Mouse (Mus musculus) forebrain, embryonic 14.5 days (tissue): ENCODE data around the gene Eef1akmt2. TPM values are rescaled to one million over a fixed set of nuclear protein-coding genes. Genes with fewer than 3 reads are reported as not detected.

Experiments
- ATAC-seq: fragments of 200-750 bp; cut with Nextera tagmentation; 2 replicates; pipeline ENCODE4 v1.8.0; 2017; ENCODE audit warnings: mild to moderate bottlenecking, moderate library complexity
- DNase-seq: peaks from one replicate; pipeline ENCODE4 v3.0.0-alpha.2; 2015; ENCODE audit warnings: low spot score
- H3K27ac ChIP-seq: fragments of 300-500 bp; sonication (generic); 2 replicates; pipeline ENCODE4 v1.5.1; 2014; ENCODE audit warnings: low read depth, mild to moderate bottlenecking, control low read depth, low read length, moderate library complexity
- H3K27me3 ChIP-seq: fragments of 300-500 bp; sonication (generic); replicated peaks from 2 replicates; pipeline ENCODE4 v1.6.1; 2014; ENCODE audit warnings: low read length, control low read depth, mixed read lengths; ENCODE audit not compliant: control insufficient read depth, insufficient read depth
- H3K36me3 ChIP-seq: fragments of 300-500 bp; sonication (generic); 2 replicates; pipeline ENCODE4 v1.6.1; 2014; ENCODE audit warnings: low read length, control low read depth; ENCODE audit not compliant: control insufficient read depth, insufficient read depth
- H3K4me1 ChIP-seq: fragments of 300-500 bp; sonication (generic); 2 replicates; pipeline ENCODE4 v1.6.1; 2014; ENCODE audit warnings: antibody characterized with exemption, low read length, control low read depth; ENCODE audit not compliant: control insufficient read depth, insufficient read depth
- H3K4me2 ChIP-seq: fragments of 300-500 bp; sonication (generic); 2 replicates; pipeline ENCODE4 v1.6.1; 2014; ENCODE audit warnings: mild to moderate bottlenecking, control low read depth, low read length
- H3K4me3 ChIP-seq: fragments of 300-500 bp; sonication (generic); 2 replicates; pipeline ENCODE4 v1.5.1; 2014; ENCODE audit warnings: low read depth, low read length, control low read depth
- H3K9ac ChIP-seq: fragments of 300-500 bp; sonication (generic); 2 replicates; pipeline ENCODE4 v1.6.1; 2014; ENCODE audit warnings: mild to moderate bottlenecking, low read length, control low read depth, moderate library complexity
- H3K9me3 ChIP-seq: fragments of 300-500 bp; sonication (generic); replicated peaks from 2 replicates; pipeline ENCODE4 v1.6.1; 2016; ENCODE audit warnings: low read length, control low read depth, mixed read lengths; ENCODE audit not compliant: control insufficient read depth
- WGBS: fragments of 180-500 bp; shearing (Covaris S2); extraction: QIAGEN DNeasy Blood & Tissue Kit; methylation state at CpG from one replicate; pipeline ENCODE4 v1.1.7; 2014; 5-methylcytosine and 5-hydroxymethylcytosine counted together
- polyA plus RNA-seq: library from polyadenylated mRNA; unstranded; fragments of >200 nt; fragmentation: Nextera tagmentation; extraction: Ambion mirVana; gene quantifications from 2 replicates; pipeline ENCODE4 v1.2.1, GENCODE M21; 2014

Eef1akmt2 gene
- polyA plus RNA-seq, 1 experiment from 2014 or later: 99.8 TPM

- Histone ChIP-seq H3K4me3 (no peak overlapping the region), H3K9me3 (no peaks in the 10 kb centered on the region), H3K4me1 (peaks cover 8% of the 10 kb centered on the region), H3K36me3 (peaks cover 18% of the 10 kb centered on the region), H3K4me2 (no peak overlapping the region), H3K9ac (no peak overlapping the region), H3K27ac (no peak overlapping the region), H3K27me3 (no peaks in the 10 kb centered on the region)
- no peak for ATAC-seq
- 79% methylated on average over 6 of the region's 6 CpGs for WGBS
- no peak for DNase-seq
These were observed 888 bp upstream of the Eef1akmt2 start for GRCm38 (mm10) chr7:132853361-132853760.

- H3K36me3 ChIP-seq: peaks cover 35% of the 10 kb centered on the region
These were observed 9.3 kb downstream of the Eef1akmt2 start for GRCm38 (mm10) chr7:132843152-132843551.

GRCm38 (mm10) chr7:132842455-132842854 is 10.0 kb downstream of the Eef1akmt2 start:
- Histone ChIP-seq H3K27me3 (no peaks in the 10 kb centered on the region), H3K4me3 (no peak overlapping the region), H3K36me3 (peaks cover 28% of the 10 kb centered on the region), H3K4me2 (no peak overlapping the region), H3K9me3 (no peaks in the 10 kb centered on the region), H3K9ac (no peak overlapping the region), H3K27ac (no peak overlapping the region), H3K4me1 (no peaks in the 10 kb centered on the region)
- DNase-seq (no peak), ATAC-seq (no peak)
- 93% methylated on average over 1 of the region's 1 CpGs for whole genome bisulfite sequencing

More at GRCm38 (mm10) chr7:132843152-132843551, 9.3 kb downstream of the Eef1akmt2 start:
- H3K4me2 ChIP-seq: no peak overlapping the region
- no peaks in the 10 kb centered on the region for H3K9me3 ChIP-seq
- no peaks in the 10 kb centered on the region for H3K27me3 ChIP-seq
- H3K27ac ChIP-seq: no peak overlapping the region
- ATAC-seq (no peak), DNase-seq (no peak)
- H3K4me1 ChIP-seq: no peaks in the 10 kb centered on the region
- H3K9ac ChIP-seq: no peak overlapping the region
- H3K4me3 ChIP-seq: no peak overlapping the region
- WGBS: 95% methylated on average over 3 of the region's 3 CpGs

GRCm38 (mm10) chr7:132841287-132841686 is 11.2 kb downstream of the Eef1akmt2 start:
- no peak overlapping the region for H3K27ac ChIP-seq
- peaks cover 28% of the 10 kb centered on the region for H3K36me3 ChIP-seq
- no peak overlapping the region for H3K4me3 ChIP-seq
- no peak overlapping the region for H3K9ac ChIP-seq
- H3K4me1 ChIP-seq: no peaks in the 10 kb centered on the region
- no peak overlapping the region for H3K4me2 ChIP-seq
- no peaks in the 10 kb centered on the region for H3K27me3 ChIP-seq
- no peak for ATAC-seq
- DNase-seq: no peak
- WGBS: 86% methylated on average over 5 of the region's 5 CpGs
- no peaks in the 10 kb centered on the region for H3K9me3 ChIP-seq

- 35% methylated on average over 4 of the region's 4 CpGs for whole genome bisulfite sequencing
- no peak overlapping the region for H3K4me2 ChIP-seq
- no peaks in the 10 kb centered on the region for H3K4me1 ChIP-seq
These were observed 21.5 kb downstream of the Eef1akmt2 start for GRCm38 (mm10) chr7:132830955-132831354.

GRCm38 (mm10) chr7:132824346-132825022 is 28.0 kb downstream of the Eef1akmt2 start:
- ATAC-seq (no peak), DNase-seq (no peak)
- H3K27ac ChIP-seq: peak overlapping the region; percentile 39; the same call in 1 of the 2 replicates
- no peak overlapping the region for H3K9ac ChIP-seq
- no peak overlapping the region for H3K4me3 ChIP-seq
- peaks cover 39% of the 10 kb centered on the region for H3K36me3 ChIP-seq
- H3K9me3 ChIP-seq: no peaks in the 10 kb centered on the region
- WGBS: 5% methylated on average over 1 of the region's 1 CpGs
- no peaks in the 10 kb centered on the region for H3K27me3 ChIP-seq
- H3K4me1 ChIP-seq: peaks cover 7% of the 10 kb centered on the region; the same call in 1 of the 2 replicates
- H3K4me2 ChIP-seq: no peak overlapping the region

More at GRCm38 (mm10) chr7:132830955-132831354, 21.5 kb downstream of the Eef1akmt2 start:
- no peak for DNase-seq
- Histone ChIP-seq H3K27me3 (no peaks in the 10 kb centered on the region), H3K27ac (no peak overlapping the region), H3K9me3 (no peaks in the 10 kb centered on the region), H3K9ac (no peak overlapping the region), H3K36me3 (peaks cover 54% of the 10 kb centered on the region), H3K4me3 (no peak overlapping the region)
- no peak for ATAC-seq

- peak; percentile 65; the same call in 1 of the 2 replicates for ATAC-seq
- no peaks in the 10 kb centered on the region for H3K27me3 ChIP-seq
- H3K9ac ChIP-seq: no peak overlapping the region
- H3K4me1 ChIP-seq: peaks cover 7% of the 10 kb centered on the region; the same call in 1 of the 2 replicates
- H3K4me2 ChIP-seq: no peak overlapping the region
- no peaks in the 10 kb centered on the region for H3K9me3 ChIP-seq
- peaks cover 36% of the 10 kb centered on the region for H3K36me3 ChIP-seq
- 0 out of 2 replicates have a peak overlapping the region, but pooled peaks have one; percentile 39 for H3K27ac ChIP-seq
- H3K4me3 ChIP-seq: no peak overlapping the region
- no peak for DNase-seq
These were observed 28.6 kb downstream of the Eef1akmt2 start for GRCm38 (mm10) chr7:132823832-132824231.

GRCm38 (mm10) chr7:132820692-132821091 is 31.8 kb downstream of the Eef1akmt2 start:
- 0 out of 2 replicates have a peak overlapping the region, but pooled peaks have one; percentile 6 for H3K27ac ChIP-seq
- WGBS: 26% methylated on average over 3 of the region's 3 CpGs
- peaks cover 10% of the 10 kb centered on the region; the same call in 1 of the 2 replicates for H3K4me1 ChIP-seq
- ATAC-seq (peak; percentile 47; the same call in 1 of the 2 replicates), DNase-seq (peak; percentile 73)
- no peak overlapping the region for H3K4me3 ChIP-seq
- H3K36me3 ChIP-seq: peaks cover 9% of the 10 kb centered on the region; the same call in 1 of the 2 replicates
- H3K4me2 ChIP-seq: no peak overlapping the region
- H3K9me3 ChIP-seq: no peaks in the 10 kb centered on the region
- H3K27me3 ChIP-seq: no peaks in the 10 kb centered on the region
- H3K9ac ChIP-seq: no peak overlapping the region

GRCm38 (mm10) chr7:132817056-132817455 is 35.4 kb downstream of the Eef1akmt2 start:
- H3K27me3 ChIP-seq: no peaks in the 10 kb centered on the region
- H3K4me3 ChIP-seq: no peak overlapping the region
- 0 out of 2 replicates have a peak, but pooled peaks have one; percentile 26 for ATAC-seq
- DNase-seq: peak; percentile 83
- no peaks in the 10 kb centered on the region for H3K9me3 ChIP-seq
- peaks cover 10% of the 10 kb centered on the region for H3K4me1 ChIP-seq
- H3K9ac ChIP-seq: no peak overlapping the region
- H3K4me2 ChIP-seq: no peak overlapping the region
- H3K27ac ChIP-seq: no peak overlapping the region
- 0 out of 2 replicates have a peak, but pooled peaks cover 5% of the 10 kb centered on the region for H3K36me3 ChIP-seq
- WGBS: 30% methylated on average over 6 of the region's 6 CpGs
